Mouse (Mus musculus) CH12.LX (cell line): Measurements from ENCODE around the gene Tmem121. TPM values are rescaled to one million over a fixed set of nuclear protein-coding genes. Genes with fewer than 3 reads are reported as not detected.

ENCODE experiments used
- DNase-seq: peaks from one replicate; pipeline ENCODE4 v3.0.0-alpha.2; 2013; ENCODE audit errors: extremely low read depth
- H3K27ac ChIP-seq: 2 replicates; pipeline ENCODE4 v1.5.1; 2012; ENCODE audit warnings: low read depth, mild to moderate bottlenecking, control low read depth, moderate library complexity; ENCODE audit not compliant: insufficient read depth
- H3K27me3 ChIP-seq: replicated peaks from 2 replicates; pipeline ENCODE3; 2012; ENCODE audit warnings: inconsistent platforms
- H3K36me3 ChIP-seq, 2 experiments: replicated peaks in 1 of 2; 2 replicates each; pipeline versions ENCODE3 to v1.6.1; 2012; ENCODE audit warnings: inconsistent platforms in 1 of 2, low read length in 1 of 2, mild to moderate bottlenecking in 1 of 2, mixed read lengths in 1 of 2, moderate library complexity in 1 of 2; ENCODE audit not compliant: control insufficient read depth in 1 of 2, insufficient read depth in 1 of 2
- H3K4me1 ChIP-seq, 2 experiments: 2 replicates each; pipeline ENCODE4 v1.6.1; 2012; ENCODE audit warnings: inconsistent platforms in 1 of 2, moderate library complexity in 1 of 2; ENCODE audit not compliant: insufficient read depth in 2 of 2, control insufficient read depth in 1 of 2
- H3K4me2 ChIP-seq: 2 replicates; pipeline ENCODE4 v1.6.1; 2012; ENCODE audit warnings: low read depth, mild to moderate bottlenecking, control low read depth; ENCODE audit not compliant: poor library complexity, insufficient read depth, severe bottlenecking
- H3K4me3 ChIP-seq, 3 experiments: fragments of 150-350 bp in 1 of 3; sonication (generic) in 1 of 3; replicated peaks in 1 of 3; 2 replicates each; pipeline versions ENCODE3 to v1.5.1; 2011 to 2012; ENCODE audit warnings: low read depth in 2 of 3, low read length in 2 of 3, mild to moderate bottlenecking in 2 of 3, moderate library complexity in 2 of 3, control low read depth in 1 of 3, improper control_type of control experiment in 1 of 3, inconsistent platforms in 1 of 3, mixed read lengths in 1 of 3; ENCODE audit not compliant: poor library complexity in 1 of 3
- H3K79me2 ChIP-seq: replicated peaks from 2 replicates; pipeline ENCODE4 v1.6.1; 2012; ENCODE audit warnings: mild to moderate bottlenecking, moderate library complexity; ENCODE audit not compliant: control insufficient read depth, poor library complexity, insufficient read depth, severe bottlenecking; ENCODE audit errors: extremely low read depth
- H3K9ac ChIP-seq: 2 replicates; pipeline ENCODE4 v1.6.1; 2012; ENCODE audit warnings: low read depth, mild to moderate bottlenecking, control low read depth, moderate library complexity; ENCODE audit not compliant: insufficient read depth
- H3K9me3 ChIP-seq: replicated peaks from 2 replicates; pipeline ENCODE3; 2012; ENCODE audit warnings: low read length, inconsistent platforms, mixed read lengths
- BHLHE40 ChIP-seq: IDR thresholded peaks from 2 replicates; pipeline ENCODE4 v1.6.1; 2011; ENCODE audit warnings: mild to moderate bottlenecking, low read depth, low read length, improper control_type of control experiment
- CHD1 ChIP-seq: IDR thresholded peaks from 2 replicates; pipeline ENCODE4 v1.6.1; 2012; ENCODE audit warnings: low read depth, low read length, improper control_type of control experiment, inconsistent platforms
- GABPA ChIP-seq: IDR thresholded peaks from 2 replicates; pipeline ENCODE4 v1.6.1; 2012; ENCODE audit warnings: low read depth, low read length, improper control_type of control experiment, inconsistent platforms; ENCODE audit not compliant: insufficient replicate concordance
- HCFC1 ChIP-seq: IDR thresholded peaks from 2 replicates; pipeline ENCODE4 v1.6.1; 2012; ENCODE audit warnings: low read depth, mild to moderate bottlenecking, inconsistent platforms, low read length, improper control_type of control experiment
- IRF4 ChIP-seq: IDR thresholded peaks from 2 replicates; pipeline ENCODE4 v1.6.1; 2014; ENCODE audit warnings: low read depth, mild to moderate bottlenecking, inconsistent platforms, low read length, improper control_type of control experiment
- MAFK ChIP-seq: IDR thresholded peaks from 2 replicates; pipeline ENCODE4 v1.6.1; 2011; ENCODE audit warnings: low read length, improper control_type of control experiment; ENCODE audit not compliant: insufficient replicate concordance
- MAZ ChIP-seq: IDR thresholded peaks from 2 replicates; pipeline ENCODE4 v1.6.1; 2012; ENCODE audit warnings: low read depth, mild to moderate bottlenecking, inconsistent platforms, low read length, improper control_type of control experiment, moderate library complexity
- NRF1 ChIP-seq: IDR thresholded peaks from 2 replicates; pipeline ENCODE4 v1.6.1; 2014; ENCODE audit warnings: low read depth, mild to moderate bottlenecking, inconsistent platforms, low read length, improper control_type of control experiment, moderate library complexity
- PAX5 ChIP-seq: IDR thresholded peaks from 2 replicates; pipeline ENCODE4 v1.6.1; 2012; ENCODE audit warnings: low read length, inconsistent platforms, mixed read lengths
- RAD21 ChIP-seq: IDR thresholded peaks from 2 replicates; pipeline ENCODE4 v1.6.1; 2011; ENCODE audit warnings: low read depth, mild to moderate bottlenecking, low read length, improper control_type of control experiment, moderate library complexity
- TBP ChIP-seq: conservative IDR thresholded peaks from 2 replicates; pipeline ENCODE4 v1.6.1; 2011; ENCODE audit warnings: low read depth, low read length, improper control_type of control experiment
- UBTF ChIP-seq: IDR thresholded peaks from 2 replicates; pipeline ENCODE4 v1.6.1; 2012; ENCODE audit warnings: low read depth, mild to moderate bottlenecking, inconsistent platforms, low read length, improper control_type of control experiment, moderate library complexity
- USF2 ChIP-seq: conservative IDR thresholded peaks from 2 replicates; pipeline ENCODE4 v1.6.1; 2011; ENCODE audit warnings: low read depth, low read length, improper control_type of control experiment
- ZKSCAN1 ChIP-seq: IDR thresholded peaks from 2 replicates; pipeline ENCODE4 v1.6.1; 2012; ENCODE audit warnings: low read depth, inconsistent platforms, low read length, improper control_type of control experiment, borderline replicate concordance
- dilution Hi-C: fragments of 300-500 bp; cut with MboI; formaldehyde crosslinking; loops from 2 replicates; pipeline ENCODE4 v1.14.3; 2020; ENCODE audit warnings: low sequenced_read_pairs; ENCODE audit not compliant: extremely low pct_unique_long_range_greater_than_20kb, extremely low pct_ligation_motif_present
- in situ Hi-C: fragments of 300-500 bp; cut with MboI; formaldehyde crosslinking; loops from 3 replicates; pipeline ENCODE4 v1.14.3; 2019; ENCODE audit warnings: low sequenced_read_pairs, low pct_ligation_motif_present, low pct_unique_long_range_greater_than_20kb, mixed read lengths
- polyA plus RNA-seq: library from polyadenylated mRNA; unstranded; fragments of >175 nt; gene quantifications from 2 replicates; pipeline ENCODE4 v1.2.1, GENCODE M21; 2012; ENCODE audit warnings: low read depth; ENCODE audit not compliant: insufficient read length
- total RNA-seq, 2 experiments: library from RNA; depleted of rRNA; stranded (reverse); fragments of 300-350 nt in 1 of 2; fragments of >200 nt in 1 of 2; gene quantifications; 2 replicates each; pipeline ENCODE4 v1.2.3; 2012 to 2014

The Tmem121 gene
- total and polyA plus RNA-seq, 3 experiments: not detected

DNA sequence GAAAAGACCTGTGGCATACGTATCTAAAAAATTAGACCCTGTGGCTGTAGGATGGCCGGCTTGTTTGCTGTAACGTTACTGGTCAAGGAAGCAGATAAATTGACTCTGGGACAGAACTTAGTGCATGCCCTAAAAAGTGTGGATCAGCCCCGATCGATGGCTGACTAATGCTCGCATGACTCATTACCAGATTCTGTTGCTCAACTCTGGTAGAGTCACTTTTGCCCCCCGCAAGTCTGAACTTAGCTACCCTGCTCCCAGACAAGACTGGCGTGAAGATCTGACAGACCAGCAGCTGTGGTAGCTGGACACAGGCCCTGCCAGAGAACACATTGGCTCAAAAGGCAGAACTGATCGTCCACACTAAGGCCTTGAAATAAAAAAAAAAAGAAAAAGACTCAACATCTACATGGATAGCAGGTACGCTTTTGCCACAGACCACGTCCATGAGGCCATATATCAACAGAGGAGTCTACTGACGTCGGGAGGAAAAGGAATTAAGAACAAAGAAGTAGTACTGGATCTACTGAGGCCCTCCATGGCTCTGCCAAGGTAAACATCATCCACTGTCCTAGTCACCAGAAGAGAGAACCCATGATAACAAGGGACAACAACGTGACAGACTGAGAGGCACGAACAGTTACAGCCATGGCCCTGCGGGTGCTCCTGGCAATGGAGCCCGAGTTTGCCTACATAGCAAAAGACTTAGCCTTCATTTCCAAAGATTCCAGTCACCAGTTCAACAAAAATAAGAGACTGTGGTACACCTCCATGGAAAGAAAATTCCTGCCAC lies 25.1 kb downstream of the Tmem121 start:
- no peak for DNase-seq
- Histone ChIP-seq H3K27ac (no peak overlapping the region), H3K9me3 (no peaks in the 10 kb centered on the region), H3K27me3 (peaks cover 27% of the 10 kb centered on the region), H3K36me3 (no peaks in the 10 kb centered on the region), H3K4me1 (no peaks in the 10 kb centered on the region), H3K4me2 (no peak overlapping the region), H3K79me2 (no peaks in the 10 kb centered on the region), H3K9ac (no peak overlapping the region), H3K4me3 (no peak overlapping the region)
- dilution Hi-C loops: no loop called here
- in situ Hi-C loops: loop anchor here (5.0 to 25.0 kb wide), 2 partner anchors 53 to 477 kb away; partner anchors contain the start of gene Tedc1
- TF ChIP-seq IRF4 (0 out of 2 replicates have a peak, but pooled peaks have one; percentile 44), USF2 (no peak)

DNA sequence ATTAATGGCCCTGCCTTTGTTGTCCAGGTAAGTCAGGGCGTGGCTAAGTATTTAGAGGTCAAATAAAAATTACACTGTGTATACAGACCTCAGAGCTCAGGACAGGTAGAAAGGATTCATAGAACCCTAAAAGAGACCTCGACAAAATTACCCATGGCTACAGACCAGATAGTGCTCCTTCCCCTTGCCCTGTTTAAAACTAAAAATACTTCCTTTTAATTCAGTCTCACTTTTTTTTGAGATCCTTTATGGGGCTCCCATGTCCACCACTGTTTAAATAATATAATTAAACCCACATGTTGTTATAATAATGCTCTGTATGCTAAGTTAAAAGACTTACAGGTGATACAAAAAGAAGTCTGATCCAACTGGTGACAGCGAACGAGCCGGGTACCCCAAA lies 26.0 kb downstream of the Tmem121 start:
- dilution Hi-C loops (no loop called here), in situ Hi-C loops (loop anchor here (5.0 to 25.0 kb wide), 2 partner anchors 54 to 476 kb away; partner anchors contain the start of gene Tedc1)
- TF ChIP-seq UBTF (no peak), USF2 (no peak)
- no peaks in the 10 kb centered on the region for H3K9me3 ChIP-seq
- H3K4me3 ChIP-seq: no peak overlapping the region
- H3K27me3 ChIP-seq: peaks cover 23% of the 10 kb centered on the region
- no peak overlapping the region for H3K4me2 ChIP-seq
- H3K36me3 ChIP-seq: no peaks in the 10 kb centered on the region
- H3K4me1 ChIP-seq: no peaks in the 10 kb centered on the region
- no peaks in the 10 kb centered on the region for H3K79me2 ChIP-seq
- no peak overlapping the region for H3K9ac ChIP-seq
- DNase-seq: no peak
- no peak overlapping the region for H3K27ac ChIP-seq

DNA sequence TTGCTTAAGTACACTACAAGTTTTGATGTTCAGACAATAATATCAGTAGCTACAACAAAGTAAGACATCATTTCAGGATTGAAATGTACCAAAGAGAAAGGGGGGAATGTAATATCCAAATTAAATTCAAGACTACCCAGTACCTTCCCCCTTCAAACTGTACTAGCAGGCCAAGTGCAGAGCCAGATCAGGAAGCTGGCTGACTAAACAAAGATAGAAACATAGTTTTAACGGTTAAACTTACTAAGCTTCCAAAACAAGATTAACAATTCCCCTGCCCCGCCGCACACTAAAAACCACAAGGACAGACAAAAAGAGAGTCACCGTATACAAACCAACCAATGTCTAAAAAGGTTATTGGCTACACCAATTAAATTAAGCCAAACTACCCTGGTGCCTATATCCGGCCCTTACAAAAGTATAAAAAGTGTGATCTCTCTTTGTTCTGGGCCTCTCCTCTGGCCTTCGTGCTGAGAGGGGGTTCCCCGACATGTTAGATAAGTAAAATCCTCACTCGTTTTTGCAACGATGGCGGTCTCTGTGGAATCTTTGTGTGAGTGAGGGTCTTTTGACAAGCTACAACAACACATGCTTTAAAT lies 26.7 kb downstream of the Tmem121 start:
- Histone ChIP-seq H3K36me3 (no peaks in the 10 kb centered on the region), H3K4me1 (peaks cover under 1 to 1% of the 10 kb centered on the region in 2 experiments), H3K27me3 (peaks cover 20% of the 10 kb centered on the region), H3K79me2 (no peaks in the 10 kb centered on the region), H3K4me3 (no peak overlapping the region), H3K9me3 (no peaks in the 10 kb centered on the region)
- dilution Hi-C loops: no loop called here
- DNase-seq: no peak
- TF ChIP-seq PAX5: no peak
- TF ChIP-seq BHLHE40: no peak
- no peak for TF ChIP-seq TBP
- no peak for TF ChIP-seq CHD1
- TF ChIP-seq NRF1: no peak
- no peak for TF ChIP-seq MAFK
- no peak for TF ChIP-seq GABPA
- no peak for TF ChIP-seq HCFC1
- TF ChIP-seq MAZ: no peak
- no peak for TF ChIP-seq ZKSCAN1
- no peak for TF ChIP-seq RAD21
- TF ChIP-seq, all 38 proteins: peak for 0
- in situ Hi-C loops: loop anchor here (5.0 to 25.0 kb wide), 2 partner anchors 55 to 475 kb away; partner anchors contain the start of gene Tedc1
- no peak overlapping the region for H3K4me2 ChIP-seq
- H3K9ac ChIP-seq: no peak overlapping the region
- H3K27ac ChIP-seq: no peak overlapping the region
